In genomic region chr10:65084446-65084845, GRCm38 (mm10) we compare ENCODE assay signal across 23 mouse cellular contexts.
"Had no signal": no experiment of that assay in that cellular context is flagged by ENCODE, and none has a peak within 500 bp of the region (broad histone marks: within the 10 kb centered on the region; RNA-seq: fewer than 3 reads in every experiment).

No protein-coding gene starts in this region.

- H3K4me1 ChIP-seq: limb, embryonic 10.5 days; limb, embryonic 13.5 days; liver, embryonic 12.5 days; liver, embryonic 15.5 days; lung, embryonic 15.5 days; megakaryocyte, embryonic 14.5 days; midbrain, embryonic 10.5 days; midbrain, embryonic 13.5 days; neural tube, embryonic 13.5 days; stomach, embryonic 15.5 days had no signal

- H3K4me3 ChIP-seq: layer of hippocampus, adult 2 months; limb, embryonic 10.5 days; limb, embryonic 13.5 days; liver, embryonic 12.5 days; liver, embryonic 15.5 days; lung, embryonic 15.5 days; megakaryocyte, embryonic 14.5 days; midbrain, embryonic 10.5 days; midbrain, embryonic 13.5 days; myocyte; neural tube, embryonic 13.5 days; stomach, embryonic 15.5 days had no signal

- H3K9ac ChIP-seq: limb, embryonic 13.5 days; liver, embryonic 12.5 days; liver, embryonic 15.5 days; lung, embryonic 15.5 days; midbrain, embryonic 13.5 days; neural tube, embryonic 13.5 days; stomach, embryonic 15.5 days had no signal

- H3K36me3 ChIP-seq: limb, embryonic 10.5 days; limb, embryonic 13.5 days; liver, embryonic 12.5 days; liver, embryonic 15.5 days; lung, embryonic 15.5 days; midbrain, embryonic 10.5 days; midbrain, embryonic 13.5 days; neural tube, embryonic 13.5 days; stomach, embryonic 15.5 days had no signal

- DNase-seq: layer of hippocampus, adult 9-11 months; liver; lung, adult 18-20 months; lung, postnatal 10 days; lung, postnatal 36 days; right cerebral cortex, postnatal 25 days; spleen, adult 18-20 months; thymus, adult 18-20 months; thymus, postnatal 36 days had no signal

- ATAC-seq: intestine, postnatal 0 days; liver, embryonic 12.5 days; midbrain, embryonic 13.5 days; midbrain, embryonic 16.5 days had no signal

- H3K9me3 ChIP-seq: limb, embryonic 10.5 days; limb, embryonic 13.5 days; liver, embryonic 12.5 days; liver, embryonic 15.5 days; lung, embryonic 15.5 days; megakaryocyte, embryonic 14.5 days; midbrain, embryonic 10.5 days; midbrain, embryonic 13.5 days; neural tube, embryonic 13.5 days; stomach, embryonic 15.5 days had no signal

- H3K4me2 ChIP-seq: limb, embryonic 13.5 days; liver, embryonic 12.5 days; liver, embryonic 15.5 days; lung, embryonic 15.5 days; midbrain, embryonic 13.5 days; neural tube, embryonic 13.5 days; stomach, embryonic 15.5 days had no signal

- H3K27me3 ChIP-seq: limb, embryonic 13.5 days; liver, embryonic 12.5 days; liver, embryonic 15.5 days; lung, embryonic 15.5 days; megakaryocyte, embryonic 14.5 days; midbrain, embryonic 13.5 days; neural tube, embryonic 13.5 days; stomach, embryonic 15.5 days had no signal

- H3K27ac ChIP-seq: layer of hippocampus, adult 2 months; limb, embryonic 10.5 days; limb, embryonic 13.5 days; liver, embryonic 12.5 days; liver, embryonic 15.5 days; lung, embryonic 15.5 days; midbrain, embryonic 10.5 days; midbrain, embryonic 13.5 days; neural tube, embryonic 13.5 days; stomach, embryonic 15.5 days had no signal
